Comparison of ENCODE assay signal across 16 mouse cellular contexts in genomic region chr17:83613907-83614306, GRCm38 (mm10). TPM values are rescaled to one million over a fixed set of nuclear protein-coding genes. Genes with fewer than 3 reads are reported as not detected.
A peak's percentile ranks its signal among the peaks of the same experiment; 100 is the strongest.
DNase-seq lines count a peak whose midpoint lies in the region; ATAC-seq and TF ChIP-seq lines count a peak whose summit lies in the region.
"Had no signal": no experiment of that assay in that cellular context is flagged by ENCODE, and none has a peak within 500 bp of the region (broad histone marks: within the 10 kb centered on the region; RNA-seq: fewer than 3 reads in every experiment).

No protein-coding gene starts in this region.

- H3K27me3 ChIP-seq in embryonic facial prominence, embryonic 14.5 days (replicated peaks; ENCODE audit: control insufficient read depth, insufficient read depth, low read length): no peaks in the 10 kb centered on the region
- H3K27me3 ChIP-seq in embryonic facial prominence, embryonic 10.5 days (replicated peaks; ENCODE audit: low read depth, poor library complexity, severe bottlenecking): no peaks in the 10 kb centered on the region
- H3K27me3 ChIP-seq in hindbrain, embryonic 12.5 days: no peaks in the 10 kb centered on the region
- H3K27me3 ChIP-seq in hindbrain, embryonic 10.5 days (ENCODE audit: insufficient read depth, poor library complexity, severe bottlenecking): no peaks in the 10 kb centered on the region
- no peaks in the 10 kb centered on the region for H3K27me3 ChIP-seq in CH12.LX (replicated peaks)
- H3K27me3 ChIP-seq in limb, embryonic 14.5 days (ENCODE audit: control insufficient read depth, insufficient read depth, low read length): no peaks in the 10 kb centered on the region

- no peak overlapping the region for H3K9ac ChIP-seq in embryonic facial prominence, embryonic 14.5 days (ENCODE audit: low read depth, low read length)
- H3K9ac ChIP-seq in hindbrain, embryonic 12.5 days: no peak overlapping the region
- no peak overlapping the region for H3K9ac ChIP-seq in CH12.LX (ENCODE audit: insufficient read depth, low read depth)
- no peak overlapping the region for H3K9ac ChIP-seq in limb, embryonic 14.5 days (ENCODE audit: low read depth, low read length, severe bottlenecking)

- no peak overlapping the region for H3K4me3 ChIP-seq in embryonic facial prominence, embryonic 14.5 days (ENCODE audit: low read depth, low read length)
- H3K4me3 ChIP-seq in embryonic facial prominence, embryonic 10.5 days: no peak overlapping the region
- no peak overlapping the region for H3K4me3 ChIP-seq in hindbrain, embryonic 12.5 days
- H3K4me3 ChIP-seq in hindbrain, embryonic 10.5 days: no peak overlapping the region
- H3K4me3 ChIP-seq in CH12.LX (replicated peaks in 1 of 3; ENCODE audit: low read depth in 2 of 3, low read length in 2 of 3, poor library complexity in 1 of 3): no peak overlapping the region
- H3K4me3 ChIP-seq in limb, embryonic 14.5 days (replicated peaks; ENCODE audit: low read length): no peak overlapping the region
- H3K4me3 ChIP-seq: forebrain, embryonic 10.5 days; left cerebral cortex, adult 2 months had no signal

- no peak for TF ChIP-seq POLR2A in CH12.LX (IDR thresholded peaks at IDR 0.05; ENCODE audit: low read depth, low read length)
- no peak for TF ChIP-seq POLR2A in limb, embryonic 14.5 days (IDR thresholded peaks at IDR 0.05; ENCODE audit: borderline replicate concordance, extremely low read depth, insufficient read depth, insufficient read length)

- 0 out of 2 replicates have a peak, but pooled peaks have one; percentile 37 for TF ChIP-seq EP300 in CH12.LX (IDR thresholded peaks at IDR 0.05; ENCODE audit: low read length)

- H3K27ac ChIP-seq in embryonic facial prominence, embryonic 14.5 days (replicated peaks; ENCODE audit: low read depth, low read length): no peak overlapping the region
- no peak overlapping the region for H3K27ac ChIP-seq in embryonic facial prominence, embryonic 10.5 days (replicated peaks)
- H3K27ac ChIP-seq in hindbrain, embryonic 12.5 days: no peak overlapping the region
- no peak overlapping the region for H3K27ac ChIP-seq in hindbrain, embryonic 10.5 days
- H3K27ac ChIP-seq in CH12.LX (ENCODE audit: insufficient read depth, low read depth): no peak overlapping the region
- H3K27ac ChIP-seq in limb, embryonic 14.5 days (replicated peaks; ENCODE audit: low read depth, low read length): no peak overlapping the region
- H3K27ac ChIP-seq: forebrain, embryonic 10.5 days; left cerebral cortex, adult 2 months had no signal

- TF ChIP-seq CTCF in CH12.LX (conservative IDR thresholded peaks at IDR 0.05 in 1 of 2, IDR thresholded peaks at IDR 0.05 in 1 of 2; ENCODE audit: low read depth in 2 of 2, low read length in 2 of 2): no peak

- ATAC-seq in embryonic facial prominence, embryonic 14.5 days (ENCODE audit: low read depth): no peak
- ATAC-seq in hindbrain, embryonic 12.5 days (ENCODE audit: low FRiP score): no peak
- no peak for ATAC-seq in limb, embryonic 14.5 days (ENCODE audit: low FRiP score, low read depth)
- ATAC-seq in erythroblast, adult 5-6 weeks (replicated peaks; ENCODE audit: low FRiP score, poor library complexity, severe bottlenecking): no peak

- 41% methylated on average over 11 of the region's 11 CpGs for whole genome bisulfite sequencing in embryonic facial prominence, embryonic 14.5 days
- WGBS in embryonic facial prominence, embryonic 10.5 days: 47% methylated on average over 11 of the region's 11 CpGs
- 38% methylated on average over 11 of the region's 11 CpGs for WGBS in hindbrain, embryonic 12.5 days
- WGBS in hindbrain, embryonic 10.5 days: 53% methylated on average over 11 of the region's 11 CpGs
- WGBS in limb, embryonic 14.5 days: 25% methylated on average over 11 of the region's 11 CpGs

- DNase-seq in embryonic facial prominence, embryonic 14.5 days (ENCODE audit: low spot score): no peak
- DNase-seq in embryonic facial prominence, embryonic 10.5 days (ENCODE audit: low spot score): no peak
- DNase-seq in hindbrain, embryonic 10.5 days (ENCODE audit: low spot score): no peak
- peak; percentile 40 for DNase-seq in CH12.LX (ENCODE audit: extremely low read depth)
- no peak for DNase-seq in limb, embryonic 14.5 days (ENCODE audit: low spot score)
- DNase-seq in spleen, adult 12 weeks (ENCODE audit: low spot score): no peak
- DNase-seq: adrenal gland, postnatal 25 days; cerebellum, adult 18-20 months; embryo, embryonic 11 days; gastrocnemius, postnatal 10 days; kidney, adult 18-20 months; thymus, postnatal 14 days had no signal

- no peaks in the 10 kb centered on the region for H3K79me2 ChIP-seq in CH12.LX (replicated peaks; ENCODE audit: control insufficient read depth, extremely low read depth, insufficient read depth, poor library complexity, severe bottlenecking)

- no peak for TF ChIP-seq RAD21 in CH12.LX (IDR thresholded peaks at IDR 0.05; ENCODE audit: low read depth, low read length)

- H3K36me3 ChIP-seq in embryonic facial prominence, embryonic 14.5 days (ENCODE audit: control insufficient read depth, insufficient read depth, low read length): no peaks in the 10 kb centered on the region
- no peaks in the 10 kb centered on the region for H3K36me3 ChIP-seq in embryonic facial prominence, embryonic 10.5 days (replicated peaks)
- no peaks in the 10 kb centered on the region for H3K36me3 ChIP-seq in hindbrain, embryonic 12.5 days
- H3K36me3 ChIP-seq in hindbrain, embryonic 10.5 days: no peaks in the 10 kb centered on the region
- no peaks in the 10 kb centered on the region for H3K36me3 ChIP-seq in CH12.LX (replicated peaks in 1 of 2; ENCODE audit: control insufficient read depth in 1 of 2, insufficient read depth in 1 of 2, low read length in 1 of 2)
- no peaks in the 10 kb centered on the region for H3K36me3 ChIP-seq in limb, embryonic 14.5 days (ENCODE audit: control insufficient read depth, insufficient read depth, low read length)
- H3K36me3 ChIP-seq: forebrain, embryonic 10.5 days had no signal

- no peaks in the 10 kb centered on the region for H3K9me3 ChIP-seq in embryonic facial prominence, embryonic 14.5 days (ENCODE audit: control insufficient read depth, low read length)
- 0 out of 2 replicates have a peak, but pooled peaks cover 4% of the 10 kb centered on the region for H3K9me3 ChIP-seq in embryonic facial prominence, embryonic 10.5 days
- H3K9me3 ChIP-seq in hindbrain, embryonic 12.5 days (replicated peaks): 0 out of 2 replicates have a peak, but pooled peaks cover 7% of the 10 kb centered on the region
- H3K9me3 ChIP-seq in hindbrain, embryonic 10.5 days: no peaks in the 10 kb centered on the region
- peaks cover 4% of the 10 kb centered on the region for H3K9me3 ChIP-seq in CH12.LX (replicated peaks; ENCODE audit: low read length)
- no peaks in the 10 kb centered on the region for H3K9me3 ChIP-seq in limb, embryonic 14.5 days (ENCODE audit: control insufficient read depth, low read length)
- H3K9me3 ChIP-seq: forebrain, embryonic 10.5 days had no signal

- no peaks in the 10 kb centered on the region for H3K4me1 ChIP-seq in embryonic facial prominence, embryonic 14.5 days (ENCODE audit: control insufficient read depth, insufficient read depth, low read length)
- H3K4me1 ChIP-seq in embryonic facial prominence, embryonic 10.5 days: peaks cover 13% of the 10 kb centered on the region
- no peaks in the 10 kb centered on the region for H3K4me1 ChIP-seq in hindbrain, embryonic 12.5 days
- H3K4me1 ChIP-seq in hindbrain, embryonic 10.5 days (replicated peaks): 0 out of 2 replicates have a peak, but pooled peaks cover 4% of the 10 kb centered on the region
- H3K4me1 ChIP-seq in CH12.LX (ENCODE audit: control insufficient read depth in 1 of 2, insufficient read depth in 2 of 2): peaks cover 2 to 22% of the 10 kb centered on the region in 2 experiments
- H3K4me1 ChIP-seq in limb, embryonic 14.5 days (ENCODE audit: control insufficient read depth, insufficient read depth, low read length): no peaks in the 10 kb centered on the region

- dilution Hi-C loops in CH12.LX (cut with MboI; ENCODE audit: extremely low pct_ligation_motif_present, extremely low pct_unique_long_range_greater_than_20kb, low sequenced_read_pairs): no loop called here

- in situ Hi-C loops in CH12.LX (cut with MboI; ENCODE audit: low pct_ligation_motif_present, low pct_unique_long_range_greater_than_20kb, low sequenced_read_pairs): loop anchor here (25.0 kb wide), 1 partner anchor 577 kb away; no protein-coding TSS in a partner anchor

- peak overlapping the region; percentile 28 for H3K4me2 ChIP-seq in embryonic facial prominence, embryonic 14.5 days (ENCODE audit: low read depth, low read length)
- peak overlapping the region; percentile 11; the same call in 1 of the 2 replicates for H3K4me2 ChIP-seq in hindbrain, embryonic 12.5 days (replicated peaks)
- H3K4me2 ChIP-seq in CH12.LX (ENCODE audit: insufficient read depth, low read depth, poor library complexity, severe bottlenecking): peak overlapping the region; percentile 21; the same call in 1 of the 2 replicates
- H3K4me2 ChIP-seq in limb, embryonic 14.5 days (replicated peaks; ENCODE audit: low read depth, low read length, severe bottlenecking): peak overlapping the region; percentile 28

TF ChIP-seq in CH12.LX, 34 proteins besides CTCF, POLR2A, EP300 and RAD21:
- TF ChIP-seq TCF12 (IDR thresholded peaks at IDR 0.05; ENCODE audit: low read depth, low read length) (peak; percentile 34; the same call in 1 of the 2 replicates), BHLHE40 (IDR thresholded peaks at IDR 0.05; ENCODE audit: low read depth, low read length) (no peak), POLR2AphosphoS2 (IDR thresholded peaks at IDR 0.05; ENCODE audit: low read depth, low read length) (no peak)

RNA-seq across cellular contexts. Expression of gene Kcng3, which starts 17.8 kb away (rescaled TPM):
- polyA plus RNA-seq in embryonic facial prominence, embryonic 14.5 days (2014; fragmentation: Nextera tagmentation; extraction: Ambion mirVana): not detected in 2 replicates
- not detected in 2 replicates for polyA plus RNA-seq in embryonic facial prominence, embryonic 10.5 days (2016; fragmentation: Nextera tagmentation; extraction: Ambion mirVana)
- polyA plus RNA-seq in hindbrain, embryonic 12.5 days (2016; fragmentation: Nextera tagmentation; extraction: Ambion mirVana): 0.09 and 0.14 TPM in 2 replicates
- not detected in 2 replicates for polyA plus RNA-seq in hindbrain, embryonic 10.5 days (2016; fragmentation: Nextera tagmentation; extraction: Ambion mirVana)
- total RNA-seq in CH12.LX (2012; rRNA removed): not detected in 2 replicates
- not detected in 2 replicates for total RNA-seq in CH12.LX (2014; rRNA removed)
- polyA plus RNA-seq in CH12.LX (2012; ENCODE audit: insufficient read length, low read depth): not detected in 2 replicates
- polyA plus RNA-seq in limb, embryonic 14.5 days (2012; rRNA removed): 0.06 and 0.08 TPM in 2 replicates
- not detected in 2 replicates for polyA plus RNA-seq in limb, embryonic 14.5 days (2014; fragmentation: Nextera tagmentation; extraction: Ambion mirVana)
- total RNA-seq in erythroblast, adult 5-6 weeks (2015; ENCODE audit: low replicate concordance): not detected in 2 replicates
- total RNA-seq in erythroblast, adult 5-6 weeks (2017; ENCODE audit: low replicate concordance): not detected in 2 replicates
- polyA plus RNA-seq: forebrain, embryonic 10.5 days had no signal
